Mouse (Mus musculus): ENCODE data around the gene Rab25.

Rab25 gene

DNA sequence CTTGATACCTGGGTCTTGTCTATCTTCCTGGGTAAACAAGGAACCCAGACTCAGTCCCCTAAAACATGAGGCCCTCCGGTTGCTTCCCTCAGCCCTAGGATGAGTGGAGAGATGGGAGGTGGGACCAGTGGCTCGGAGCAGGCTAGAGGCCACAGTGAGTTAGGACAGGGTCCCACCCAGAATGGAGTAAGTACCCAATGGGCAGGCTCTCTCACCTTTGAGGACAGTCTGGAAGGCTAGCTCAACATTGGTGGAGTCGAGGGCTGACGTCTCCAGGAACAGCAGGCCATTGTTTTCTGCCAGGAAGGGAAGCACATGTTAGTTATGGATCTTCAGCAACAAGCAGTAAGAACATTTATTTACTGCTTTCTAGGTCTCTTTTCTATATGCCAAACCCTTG is 5.6 kb downstream of the Rab25 start:
- no peak for DNase-seq (ENCODE audit: low spot score)

DNA sequence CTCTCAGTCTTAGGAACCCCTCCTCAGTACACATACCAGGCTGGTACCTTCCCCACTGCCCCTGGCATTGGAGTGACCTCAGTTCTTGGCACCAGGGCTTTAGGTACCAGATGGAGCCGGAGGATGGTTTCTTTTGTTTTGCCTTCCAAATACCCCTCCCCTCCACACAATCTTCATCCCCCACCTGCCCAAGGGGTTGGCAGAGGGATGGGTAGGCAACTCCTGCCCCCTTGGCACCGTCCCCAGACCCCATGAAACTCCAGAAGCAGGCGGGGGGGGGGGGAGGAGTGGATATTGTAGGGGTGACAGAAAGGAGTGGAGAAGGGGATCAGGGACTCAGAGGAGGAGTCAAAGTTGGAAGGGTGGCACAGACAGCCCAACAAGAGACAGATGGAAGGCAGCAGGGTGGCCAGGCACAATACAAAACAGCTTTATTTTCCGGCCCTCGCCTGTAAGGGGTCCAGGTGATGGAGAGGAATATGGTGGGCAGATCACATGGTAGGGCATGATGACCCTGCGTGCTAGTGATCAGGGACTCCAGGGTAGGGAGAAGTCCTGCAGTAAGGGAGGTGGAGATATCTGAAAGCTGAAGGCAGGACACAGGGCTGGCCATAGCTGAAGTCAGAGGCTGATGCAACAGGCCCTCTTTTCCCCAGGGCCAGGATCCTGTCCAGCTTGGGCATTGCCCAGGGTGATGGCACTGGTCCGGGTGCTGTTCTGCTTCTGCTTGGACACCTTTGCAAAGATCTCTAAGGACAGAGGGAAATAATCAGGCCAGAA is 6.3 kb downstream of the Rab25 start:
- DNase-seq (ENCODE audit: low spot score), result no peak

DNA sequence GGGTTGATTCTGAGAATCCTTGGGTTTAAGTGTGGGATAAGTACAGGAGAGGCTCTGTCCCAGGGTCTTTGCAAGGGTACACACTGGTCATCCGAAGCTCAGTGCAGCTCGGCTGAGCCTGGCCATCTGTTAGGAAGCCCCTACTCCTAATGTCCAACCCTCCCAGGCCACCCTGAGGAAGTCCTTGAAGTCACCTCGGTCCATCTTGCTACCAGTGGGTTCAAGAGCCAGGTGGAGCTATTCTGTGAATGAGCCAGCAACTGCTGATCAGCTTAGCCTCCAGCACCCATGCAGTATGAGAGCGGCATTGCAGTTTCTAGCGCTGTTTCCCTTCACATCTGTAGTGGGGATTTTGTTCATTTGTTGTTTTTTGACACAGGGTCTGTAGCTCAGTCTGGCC is 8.0 kb downstream of the Rab25 start:
- no peak for DNase-seq (ENCODE audit: low spot score)

DNA sequence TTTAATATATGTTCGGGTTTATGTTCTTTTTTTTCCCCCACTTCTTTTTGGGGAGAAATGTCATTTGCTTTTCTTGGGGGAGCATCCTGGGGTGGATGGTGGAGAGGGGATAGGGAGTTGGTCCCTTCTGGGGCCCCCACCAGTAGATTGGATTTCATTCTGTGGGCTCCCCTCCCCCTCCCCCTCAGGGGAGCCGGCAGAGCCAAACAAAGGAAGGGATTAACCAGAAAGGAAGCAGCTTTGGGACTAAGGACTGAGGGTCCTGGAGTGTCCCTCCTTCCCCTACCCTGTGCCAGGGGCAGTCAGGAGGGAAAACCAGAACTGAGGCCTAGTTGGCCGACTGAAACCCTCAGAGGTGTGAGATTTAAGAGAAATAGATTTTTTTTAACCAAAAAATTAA is 8.7 kb downstream of the Rab25 start:
- DNase-seq (ENCODE audit: low spot score), result no peak

DNA sequence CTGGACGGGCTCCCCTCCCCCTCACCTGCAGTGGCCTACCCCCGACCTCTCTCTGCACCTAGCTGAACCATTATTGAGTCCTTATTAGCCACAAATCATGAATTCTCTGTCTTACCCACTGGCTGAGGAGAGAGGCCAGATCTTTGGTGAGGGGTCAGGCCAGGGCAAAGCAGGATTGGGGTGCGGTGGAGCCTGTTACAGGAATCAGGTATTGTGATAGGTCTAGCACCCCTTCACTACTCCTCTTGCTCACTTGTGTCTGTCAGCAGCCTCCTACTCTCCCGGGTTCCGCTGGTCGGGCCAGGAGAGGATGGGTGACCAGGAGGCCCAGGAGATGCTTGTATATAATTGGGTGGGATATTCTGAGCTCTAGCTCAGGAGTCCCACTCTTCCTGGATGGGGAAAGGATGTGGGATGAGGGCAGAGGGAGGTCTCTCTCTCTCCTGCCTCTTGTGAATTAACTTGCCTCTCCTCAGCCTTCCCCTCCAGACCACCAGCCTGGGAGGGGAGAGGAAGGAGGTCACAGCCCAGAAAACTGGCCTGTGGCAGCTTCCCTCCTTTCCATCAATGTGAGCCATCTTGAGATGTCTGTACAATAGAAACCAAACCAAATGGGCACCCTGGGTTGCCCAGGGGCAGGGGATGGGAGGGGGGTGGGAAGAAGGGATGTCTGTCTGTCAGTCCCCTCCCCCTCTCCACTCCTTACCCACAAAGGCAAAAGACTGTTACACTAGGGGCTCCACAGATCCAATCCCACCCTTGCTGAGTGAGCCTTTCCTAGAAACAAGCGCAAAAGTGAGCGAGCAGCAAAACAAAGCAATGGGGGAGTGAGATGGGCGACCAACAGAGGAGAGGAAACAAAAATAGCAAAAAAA is 9.6 kb downstream of the Rab25 start:
- DNase-seq (ENCODE audit: low spot score), result no peak

DNA sequence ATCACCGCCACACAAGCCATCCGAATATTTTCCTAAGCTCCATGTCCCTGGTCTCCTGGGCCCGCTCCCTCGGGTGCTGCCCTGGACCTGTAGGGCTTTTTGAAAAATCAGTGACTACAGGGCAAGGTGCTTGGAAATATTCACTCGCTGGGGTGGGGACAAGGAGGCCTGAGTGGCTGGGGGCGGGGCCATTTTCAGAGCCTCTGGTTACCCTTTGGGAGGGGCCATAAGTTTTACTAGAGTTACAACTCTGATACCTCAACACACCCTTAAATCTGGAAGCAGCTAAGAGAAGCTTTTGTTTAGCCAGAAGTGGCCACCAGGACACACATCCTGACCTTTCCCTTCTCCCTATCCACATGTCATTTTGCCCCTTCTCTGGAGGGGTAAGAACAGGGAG is 11.0 kb downstream of the Rab25 start:
- DNase-seq (ENCODE audit: low spot score), result no peak

DNA sequence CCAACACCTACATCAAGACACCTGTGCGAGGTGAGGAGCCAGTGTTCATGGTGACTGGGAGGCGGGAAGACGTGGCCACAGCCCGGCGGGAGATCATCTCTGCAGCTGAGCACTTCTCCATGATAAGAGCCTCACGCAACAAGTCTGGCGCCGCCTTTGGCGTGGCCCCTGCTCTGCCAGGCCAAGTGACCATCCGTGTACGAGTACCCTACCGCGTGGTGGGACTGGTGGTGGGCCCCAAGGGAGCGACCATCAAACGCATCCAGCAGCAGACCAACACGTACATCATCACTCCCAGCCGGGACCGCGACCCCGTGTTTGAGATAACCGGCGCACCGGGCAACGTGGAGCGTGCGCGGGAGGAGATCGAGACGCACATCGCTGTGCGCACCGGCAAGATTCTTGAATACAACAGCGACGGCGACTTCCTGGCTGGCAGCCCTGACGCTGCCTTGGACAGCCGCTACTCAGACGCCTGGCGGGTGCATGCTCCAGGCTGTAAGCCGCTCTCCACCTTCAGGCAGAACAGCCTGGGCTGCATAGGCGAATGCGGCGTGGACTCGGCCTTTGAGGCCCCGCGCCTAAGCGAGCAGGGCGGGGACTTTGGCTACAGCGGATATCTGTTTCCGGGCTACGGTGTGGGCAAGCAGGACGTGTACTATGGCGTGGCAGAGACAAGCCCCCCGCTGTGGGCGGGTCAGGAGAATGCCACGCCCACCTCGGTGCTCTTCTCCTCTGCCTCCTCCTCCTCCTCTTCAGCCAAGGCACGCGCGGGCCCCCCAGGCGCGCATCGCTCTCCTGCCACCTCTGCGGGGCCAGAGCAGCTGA is 11.8 kb downstream of the Rab25 start:
- peak; percentile 85 for DNase-seq (ENCODE audit: low spot score)

DNA sequence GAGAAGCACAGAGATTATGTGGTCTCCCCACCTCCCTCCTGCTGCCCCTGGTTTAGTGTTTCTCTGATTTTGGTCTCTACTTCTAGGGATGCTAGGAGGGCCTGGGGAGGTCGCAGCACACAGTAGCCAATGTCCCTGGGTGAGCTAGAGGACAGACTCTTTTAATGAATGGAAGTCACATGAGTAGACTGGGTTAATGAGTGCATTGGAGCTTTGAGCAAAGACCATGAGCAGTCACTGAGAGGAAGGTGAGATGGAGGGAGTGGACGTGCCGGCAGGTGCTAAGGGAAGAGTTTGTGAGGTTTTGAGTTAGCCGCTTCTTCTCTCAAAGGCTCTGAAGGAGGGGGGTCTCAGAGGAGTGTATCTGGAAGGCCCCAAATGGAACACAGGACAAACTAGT is 12.6 kb downstream of the Rab25 start:
- no peak for DNase-seq (ENCODE audit: low spot score)

DNA sequence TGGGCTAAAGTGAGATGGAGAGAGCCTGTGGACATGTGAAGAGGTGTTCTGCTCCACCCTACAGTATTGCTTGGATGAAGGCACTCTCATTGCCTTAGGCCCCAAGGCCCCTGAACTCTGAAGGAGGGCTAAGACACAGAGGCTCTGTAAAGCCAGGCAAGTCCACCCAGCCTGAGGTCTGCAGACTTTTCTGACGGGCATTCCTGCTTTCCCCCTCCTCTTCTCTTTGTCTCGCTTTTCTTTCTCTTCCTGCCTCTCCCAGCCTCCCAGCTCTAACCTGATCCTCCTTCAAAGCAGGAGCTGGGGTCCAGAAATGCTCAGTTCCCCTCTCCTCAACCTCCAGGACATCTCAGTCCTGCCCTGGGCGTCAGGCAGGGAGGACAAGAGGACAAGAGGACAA is 13.1 kb downstream of the Rab25 start:
- DNase-seq (ENCODE audit: low spot score), result no peak

DNA sequence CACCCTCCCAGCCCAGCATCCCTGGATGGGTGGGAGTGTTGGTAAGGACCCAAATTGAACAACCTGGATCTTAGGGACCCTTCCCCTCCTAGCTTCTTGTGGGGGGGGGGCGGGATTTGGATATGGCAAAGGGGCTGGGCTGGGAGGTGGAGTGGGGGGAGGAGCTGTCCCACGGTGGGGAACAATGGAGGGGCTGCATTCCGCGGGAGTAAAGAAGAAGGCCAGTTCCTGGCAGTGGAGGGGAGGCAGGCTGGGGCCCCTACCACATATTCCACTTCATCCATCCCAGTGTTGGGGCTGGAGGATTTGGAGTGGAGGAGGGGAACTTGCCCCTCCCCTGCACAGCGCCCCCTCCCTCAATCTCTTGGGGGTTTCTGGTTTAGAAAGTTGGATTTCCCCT is 14.4 kb downstream of the Rab25 start:
- no peak for DNase-seq (ENCODE audit: low spot score)

DNA sequence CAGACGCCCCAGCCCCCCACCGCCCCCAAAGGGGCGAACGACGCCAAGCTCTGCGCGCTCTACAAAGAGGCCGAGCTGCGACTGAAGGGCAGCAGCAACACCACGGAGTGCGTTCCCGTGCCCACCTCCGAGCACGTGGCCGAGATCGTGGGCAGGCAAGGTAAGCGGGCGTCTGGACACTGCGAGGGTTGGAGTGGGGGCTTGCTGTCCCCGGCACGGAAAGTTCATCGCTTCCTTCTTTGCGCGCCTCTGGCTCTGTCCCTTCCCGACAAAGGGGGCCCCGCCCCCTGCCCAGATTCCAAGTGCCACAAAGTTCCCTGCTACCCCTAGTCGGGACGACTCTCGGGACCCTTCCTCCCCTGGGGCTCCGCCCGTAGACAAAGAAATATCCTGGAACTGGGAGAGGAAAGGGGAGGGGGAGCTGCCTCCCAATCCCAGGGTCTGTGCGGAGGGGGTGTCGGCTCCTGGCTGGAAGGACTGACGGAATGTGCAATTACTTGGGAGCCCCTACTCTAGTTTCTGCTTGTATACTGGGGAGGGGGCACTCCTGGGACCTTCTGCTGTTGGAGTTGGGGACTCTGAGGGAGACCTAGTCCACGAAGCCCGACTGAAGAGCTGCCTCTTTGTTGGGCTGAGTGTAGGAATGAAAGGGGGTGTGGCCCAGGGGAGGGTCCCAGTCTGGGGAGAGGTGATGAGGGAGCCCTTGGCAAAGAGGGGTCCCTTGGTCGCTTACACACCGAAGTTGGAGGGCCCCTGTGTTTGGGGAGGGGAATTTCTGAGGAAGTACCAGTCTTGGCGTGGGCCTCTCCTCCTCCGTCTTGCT is 15.2 kb downstream of the Rab25 start:
- DNase-seq (ENCODE audit: low spot score), result no peak

DNA sequence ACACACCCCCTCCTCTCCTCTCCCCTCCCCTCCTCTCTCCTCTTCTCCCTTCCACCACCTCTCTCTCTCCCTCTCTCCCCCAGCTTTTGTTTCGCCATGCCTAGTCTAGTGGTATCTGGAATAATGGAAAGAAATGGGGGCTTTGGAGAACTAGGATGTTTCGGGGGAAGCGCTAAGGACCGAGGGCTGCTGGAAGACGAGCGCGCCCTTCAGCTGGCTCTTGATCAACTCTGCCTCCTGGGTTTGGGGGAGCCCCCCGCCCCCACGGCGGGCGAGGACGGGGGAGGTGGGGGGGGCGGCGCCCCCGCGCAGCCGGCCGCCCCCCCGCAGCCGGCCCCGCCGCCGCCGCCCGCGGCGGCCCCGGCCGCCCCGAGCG is 15.8 kb downstream of the Rab25 start, which contains the start of gene Mex3a:
TSS of gene Mex3a (plus strand) at position 97 of the 376 bp plus-strand sequence.
- no peak for DNase-seq (ENCODE audit: low spot score)

DNA sequence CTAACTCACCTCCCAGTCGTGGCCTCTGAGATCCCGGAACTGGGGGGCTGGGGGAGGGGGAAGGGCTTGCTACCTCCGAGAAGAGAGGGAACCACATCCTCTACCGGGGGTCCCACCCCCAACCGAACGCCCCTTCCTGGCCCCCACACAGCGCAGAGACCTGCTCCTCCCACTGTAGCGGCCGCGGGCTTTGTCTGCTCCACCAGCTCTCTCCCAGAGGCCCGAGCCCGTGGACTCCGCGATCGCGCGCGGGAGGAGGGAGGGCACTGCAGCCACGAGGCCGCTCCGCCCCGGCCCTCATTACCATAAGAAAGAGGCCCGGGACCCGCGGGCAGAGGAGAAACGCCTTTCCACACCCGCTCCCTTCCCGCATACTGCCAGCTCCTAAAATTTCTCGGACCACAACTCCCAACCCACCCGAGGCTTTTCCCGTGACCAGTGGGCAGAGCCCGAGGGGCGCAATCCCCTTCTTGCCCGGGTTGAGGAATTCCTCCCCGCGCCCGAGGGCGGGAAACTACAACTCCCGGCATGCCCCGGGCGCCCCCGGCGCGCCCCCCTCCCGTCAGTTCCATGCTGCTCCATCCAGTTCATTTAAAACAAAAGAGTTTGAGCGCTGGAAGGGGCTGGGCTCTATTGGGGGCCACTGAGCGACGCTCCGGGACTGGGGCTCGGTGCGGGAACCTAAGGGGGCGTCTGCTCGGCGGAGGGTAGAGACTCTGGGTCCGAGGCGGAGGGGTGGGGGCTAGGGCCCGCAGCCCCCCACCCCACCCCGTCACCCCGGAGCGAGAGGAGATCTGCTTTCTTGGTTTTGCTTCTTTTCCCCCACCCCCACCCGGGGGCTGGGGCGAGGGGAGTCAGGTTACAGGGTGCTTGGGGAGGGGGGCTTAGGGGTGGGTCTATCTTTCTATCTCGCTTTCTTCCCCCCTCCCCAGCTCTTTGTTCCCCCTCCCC is 16.5 kb downstream of the Rab25 start:
- DNase-seq (ENCODE audit: low spot score), result peak; percentile 84

DNA sequence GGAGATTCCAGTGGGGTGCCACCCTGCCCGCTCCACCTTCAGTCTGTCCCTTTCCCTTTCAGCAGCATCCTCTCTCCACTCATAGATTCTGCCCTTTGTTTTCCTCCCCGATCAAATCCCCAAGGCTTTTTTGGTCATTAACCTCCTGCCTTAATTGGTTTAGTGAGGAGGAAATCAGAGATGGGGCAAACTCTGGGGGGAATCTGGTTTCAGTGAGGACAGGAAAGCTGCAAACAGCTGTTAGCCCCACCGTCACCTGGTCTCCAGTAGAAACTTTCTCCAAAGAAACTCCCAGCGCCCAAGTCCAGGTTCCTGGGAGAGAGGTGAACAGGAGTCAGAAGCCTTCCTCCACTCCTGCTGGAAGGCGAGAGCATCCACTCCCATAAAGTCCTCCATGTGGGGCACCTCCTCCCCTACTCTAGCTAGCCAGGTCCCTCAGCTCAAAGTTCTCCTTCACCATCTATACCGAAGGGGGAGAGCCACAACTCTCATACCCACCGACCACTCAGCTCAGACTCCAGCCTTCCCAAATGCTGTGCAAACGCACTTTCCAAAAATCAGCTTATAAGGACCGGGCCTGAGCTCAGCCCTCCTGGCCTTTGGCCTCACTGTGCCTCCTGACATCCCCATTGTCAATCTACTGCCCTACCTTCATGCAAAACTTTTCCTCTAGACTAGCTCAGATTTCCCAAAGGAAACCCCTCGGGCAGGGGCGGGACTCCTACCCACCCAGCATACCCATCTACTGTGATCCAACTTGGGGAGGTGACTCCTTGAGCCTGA is 17.8 kb downstream of the Rab25 start:
- DNase-seq (ENCODE audit: low spot score), result no peak

DNA sequence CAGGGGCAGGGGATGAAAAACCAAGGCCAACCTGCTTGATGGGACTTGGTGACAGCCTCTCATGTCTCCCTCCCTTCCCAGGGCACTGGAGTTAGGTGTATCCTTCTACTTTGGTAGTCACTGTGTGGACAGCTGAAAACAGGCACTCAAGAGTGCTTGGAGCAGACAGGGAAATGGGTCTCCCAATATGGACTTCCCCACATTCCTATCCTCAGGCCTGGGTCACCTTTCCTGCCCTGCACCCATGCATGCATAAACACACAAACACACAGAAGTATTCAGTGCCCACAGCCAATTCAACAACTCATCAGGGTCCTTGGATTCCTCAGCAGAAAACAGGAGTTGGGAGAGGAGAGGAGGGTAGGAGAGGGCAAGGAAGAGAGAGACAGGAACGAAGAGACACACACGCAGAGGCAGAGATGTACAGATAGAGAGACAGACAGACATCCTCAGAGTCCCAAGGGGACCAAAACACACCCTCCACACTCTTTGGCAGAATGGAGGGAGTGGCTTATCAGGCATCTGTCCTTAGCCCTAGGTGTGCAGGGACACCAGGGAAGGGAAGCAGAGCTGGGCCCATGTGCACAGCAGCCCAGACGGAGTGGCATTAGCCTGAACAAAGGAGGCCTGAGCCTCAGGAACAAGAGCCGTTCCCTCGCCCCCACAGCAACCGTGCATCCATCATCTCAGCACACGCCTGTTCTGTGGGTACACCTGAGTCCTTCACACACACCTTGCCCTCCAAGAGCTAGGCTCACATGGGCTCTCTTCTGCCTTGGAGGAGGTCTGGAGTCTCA is 18.7 kb downstream of the Rab25 start:
- DNase-seq (ENCODE audit: low spot score), result no peak

DNA sequence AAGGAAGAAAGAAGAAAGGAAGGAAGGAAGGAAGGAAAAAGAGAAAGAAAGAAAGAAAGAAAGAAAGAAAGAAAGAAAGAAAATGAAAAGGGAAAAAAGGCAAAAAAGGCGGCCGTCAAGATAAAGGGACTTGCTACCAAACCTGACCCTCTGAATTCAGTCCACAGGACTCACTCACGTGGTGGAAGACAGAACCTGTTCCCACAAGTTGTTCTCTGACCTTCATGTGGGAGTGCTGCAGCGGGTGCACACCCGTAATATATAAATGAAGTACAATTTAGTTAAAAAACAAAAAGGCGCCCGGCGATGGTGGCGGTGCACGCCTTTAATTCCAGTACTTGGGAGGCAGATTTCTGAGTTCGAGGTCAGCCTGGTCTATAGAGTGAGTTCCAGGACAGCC is 19.5 kb downstream of the Rab25 start:
- DNase-seq (ENCODE audit: low spot score), result no peak

DNA sequence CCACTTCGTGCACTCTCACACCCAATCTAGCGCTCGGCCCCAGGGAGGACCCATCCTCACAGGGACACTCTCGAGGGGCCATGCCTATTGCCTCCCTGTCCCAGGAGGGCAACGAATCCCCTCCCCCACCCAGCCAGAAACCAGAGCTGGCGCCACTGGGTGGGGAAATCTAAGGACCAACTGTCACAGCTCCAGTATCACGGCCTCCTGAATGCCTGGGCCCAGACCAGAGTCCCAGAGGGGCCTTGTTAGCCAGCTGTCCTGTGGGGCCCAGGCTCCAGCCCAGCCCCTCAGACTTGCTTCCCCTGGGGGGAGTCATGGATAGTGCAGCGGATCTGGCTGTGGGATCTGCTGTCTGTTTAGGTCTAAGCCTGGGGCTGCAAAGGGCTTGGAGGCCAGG is 20.5 kb downstream of the Rab25 start:
- no peak for DNase-seq (ENCODE audit: low spot score)

DNA sequence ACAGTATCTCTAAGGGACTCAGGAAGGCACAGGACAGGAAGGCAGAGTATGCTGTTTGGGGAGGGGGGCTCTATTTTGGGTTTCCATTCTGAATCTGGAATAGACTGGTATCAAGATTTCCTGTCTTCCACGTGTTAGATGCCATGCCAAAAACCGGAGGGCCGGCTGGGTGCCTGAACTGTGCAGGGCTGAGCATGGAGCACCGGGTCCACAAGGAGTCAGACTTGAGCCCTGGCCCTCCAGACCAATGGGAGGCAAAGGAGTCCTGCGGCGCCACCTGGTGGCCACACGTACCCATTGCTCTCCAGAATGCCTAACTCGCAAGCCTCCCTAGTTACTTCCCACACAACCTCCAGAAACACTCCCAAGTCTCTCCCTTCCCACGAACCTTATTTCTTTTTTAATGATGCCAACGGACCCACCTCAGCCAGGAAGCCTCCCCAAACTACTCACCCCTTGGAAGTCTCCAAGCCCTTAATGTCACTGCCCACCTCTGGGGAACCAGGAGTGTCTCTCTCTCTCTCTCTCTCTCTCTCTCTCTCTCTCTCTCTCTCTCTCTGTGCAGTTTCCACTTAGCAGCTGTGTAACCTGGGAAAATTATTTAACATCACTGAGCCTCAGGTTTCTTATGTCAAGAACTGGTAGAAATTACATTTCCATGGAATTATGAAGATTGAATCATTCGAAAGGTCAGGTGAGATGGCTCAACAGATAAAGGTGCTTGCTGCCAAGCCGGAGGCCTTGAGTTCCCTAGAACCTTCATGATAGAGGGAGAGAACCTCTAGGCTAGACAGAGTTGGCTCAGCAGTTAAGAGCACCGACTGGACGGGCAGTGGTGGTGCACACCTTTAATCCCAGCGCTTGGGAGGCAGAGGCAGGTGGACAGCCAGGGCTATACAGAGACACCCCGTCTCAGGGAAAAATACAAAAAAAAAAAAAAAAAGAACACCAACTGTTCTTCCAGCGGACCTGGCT is 21.7 kb downstream of the Rab25 start:
- peak; percentile 89 for DNase-seq (ENCODE audit: low spot score)

All from lung, postnatal 25 days (tissue).